Mouse (Mus musculus) thymus, adult 2 months (tissue): ENCODE results near the gene Egfl8.

Experiments used
- CTCF ChIP-seq: fragments of 200-500 bp; IDR thresholded peaks from 2 replicates; pipeline ENCODE4 v1.5.1; 2012; ENCODE audit warnings: mild to moderate bottlenecking, control low read depth, low read length, moderate library complexity, borderline replicate concordance; ENCODE audit not compliant: control insufficient read depth, poor library complexity, insufficient read depth; ENCODE audit errors: extremely low read depth
- POLR2A ChIP-seq: fragments of 200-500 bp; IDR thresholded peaks from 2 replicates; pipeline ENCODE4 v1.6.1; 2012; ENCODE audit warnings: mild to moderate bottlenecking, low read length, control low read depth, moderate library complexity; ENCODE audit not compliant: control insufficient read depth, poor library complexity, insufficient read depth; ENCODE audit errors: extremely low read depth

DNA sequence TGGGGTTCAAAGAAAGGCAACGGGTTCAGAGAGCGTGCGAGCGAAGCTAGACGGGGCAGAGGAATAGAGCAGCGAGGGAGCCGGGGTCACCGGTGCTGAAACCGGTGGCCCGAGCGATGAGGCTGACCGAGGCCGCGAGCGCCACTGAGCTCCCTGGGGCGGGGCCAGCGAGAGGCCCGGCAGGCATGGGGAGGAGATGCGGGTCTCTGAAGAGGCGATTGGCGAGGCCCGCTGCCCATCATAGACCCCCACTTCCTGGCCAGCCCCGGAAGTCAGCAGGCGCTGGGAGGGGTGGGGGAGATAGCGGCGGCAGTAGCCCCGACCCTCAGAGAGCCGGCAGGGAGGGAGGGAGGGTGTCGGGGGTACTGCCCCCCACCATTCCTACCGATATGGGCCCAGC lies 10.2 kb downstream of the Egfl8 start:
- TF ChIP-seq CTCF (peak; percentile 15; the same call in 1 of the 2 replicates), POLR2A (peak; percentile 70; the same call in 1 of the 2 replicates)
